Mouse (Mus musculus): ENCODE measurements around the gene Spata31d1d.

GRCm38 (mm10) chr13:59746164-59746563 lies 14.6 kb upstream of the Spata31d1d start:
- TF ChIP-seq MAX (IDR thresholded peaks at IDR 0.05; ENCODE audit: low read length) (no peak), ETS1 (conservative IDR thresholded peaks at IDR 0.05; ENCODE audit: low read depth, low read length) (no peak), GABPA (IDR thresholded peaks at IDR 0.05; ENCODE audit: insufficient replicate concordance, low read depth, low read length) (no peak), ZNF384 (IDR thresholded peaks at IDR 0.05; ENCODE audit: low read depth, low read length) (no peak), CHD1 (IDR thresholded peaks at IDR 0.05; ENCODE audit: low read depth, low read length) (no peak)
